Mouse (Mus musculus): Measurements from ENCODE around the gene Plk3. TPM values are rescaled to one million over a fixed set of nuclear protein-coding genes. Genes with fewer than 3 reads are reported as not detected.
A peak's percentile ranks its signal among the peaks of the same experiment; 100 is the strongest.

Gene Plk3
- polyA plus RNA-seq, 1 experiment: 15.2 TPM

- no peak for TF ChIP-seq MYOG (IDR thresholded peaks at IDR 0.05; ENCODE audit: control insufficient read depth, extremely low read depth, insufficient read length)
- TF ChIP-seq CEBPB (IDR thresholded peaks at IDR 0.05; ENCODE audit: low read depth): no peak
- peak; percentile 70 for TF ChIP-seq CTCF (IDR thresholded peaks at IDR 0.05; ENCODE audit: control insufficient read depth, insufficient read depth, insufficient read length)
- peaks cover under 1% of the 10 kb centered on the region for H3K79me2 ChIP-seq (ENCODE audit: control insufficient read depth, insufficient read depth)
- H3K27me3 ChIP-seq (ENCODE audit: control insufficient read depth, insufficient read depth, insufficient read length): no peaks in the 10 kb centered on the region
- H3K79me3 ChIP-seq (ENCODE audit: low read depth): no peaks in the 10 kb centered on the region
- H3K36me3 ChIP-seq (ENCODE audit: control insufficient read depth, insufficient read depth): peaks cover 18% of the 10 kb centered on the region
- H3K4me3 ChIP-seq (ENCODE audit: insufficient read depth, poor library complexity, severe bottlenecking): no peak overlapping the region
- H3ac ChIP-seq (ENCODE audit: control insufficient read depth, insufficient read length, low read depth): no peak overlapping the region
These were observed 12.4 kb upstream of the Plk3 start for GRCm38 (mm10) chr4:117146176-117146575.

DNA sequence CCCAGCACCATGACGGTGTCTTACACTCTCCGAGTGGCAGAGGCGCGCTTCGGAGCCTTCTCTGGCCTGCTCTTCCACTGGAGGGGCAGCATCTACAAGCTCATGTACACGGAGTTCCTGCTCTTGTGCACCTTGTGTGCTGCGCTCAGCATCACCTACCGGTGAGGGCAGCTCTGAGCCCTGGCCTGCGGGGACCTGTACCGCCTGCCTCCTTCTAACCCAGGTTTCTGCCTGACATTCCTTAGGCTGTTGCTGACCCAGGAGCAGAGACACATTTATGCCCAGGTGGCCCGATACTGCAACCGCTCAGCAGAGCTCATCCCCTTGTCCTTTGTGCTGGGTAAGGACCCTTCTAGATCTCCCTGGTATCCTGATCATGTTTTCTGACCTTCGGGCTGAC is 11.5 kb upstream of the Plk3 start:
- TF ChIP-seq MAX (IDR thresholded peaks at IDR 0.05): no peak
- TF ChIP-seq CEBPB (IDR thresholded peaks at IDR 0.05; ENCODE audit: low read depth): no peak
- no peak for TF ChIP-seq MYOD1 (IDR thresholded peaks at IDR 0.05; ENCODE audit: control insufficient read depth, insufficient read length, low read depth)
- TF ChIP-seq CTCF (IDR thresholded peaks at IDR 0.05; ENCODE audit: control insufficient read depth, insufficient read depth, insufficient read length): no peak
- no peak for TF ChIP-seq FOSL1 (IDR thresholded peaks at IDR 0.05; ENCODE audit: insufficient read depth, low read length, poor library complexity, severe bottlenecking)
- no peak for TF ChIP-seq USF1 (IDR thresholded peaks at IDR 0.05; ENCODE audit: low read depth)
- TF ChIP-seq MYOG (IDR thresholded peaks at IDR 0.05; ENCODE audit: control insufficient read depth, extremely low read depth, insufficient read length): no peak
- Histone ChIP-seq H3K79me3 (ENCODE audit: low read depth) (no peaks in the 10 kb centered on the region), H3K36me3 (ENCODE audit: control insufficient read depth, insufficient read depth) (peaks cover 8% of the 10 kb centered on the region), H3K27me3 (ENCODE audit: control insufficient read depth, insufficient read depth, insufficient read length) (no peaks in the 10 kb centered on the region), H3ac (ENCODE audit: control insufficient read depth, insufficient read length, low read depth) (no peak overlapping the region), H3K79me2 (ENCODE audit: control insufficient read depth, insufficient read depth) (no peaks in the 10 kb centered on the region), H3K4me3 (ENCODE audit: insufficient read depth, poor library complexity, severe bottlenecking) (no peak overlapping the region)

DNA sequence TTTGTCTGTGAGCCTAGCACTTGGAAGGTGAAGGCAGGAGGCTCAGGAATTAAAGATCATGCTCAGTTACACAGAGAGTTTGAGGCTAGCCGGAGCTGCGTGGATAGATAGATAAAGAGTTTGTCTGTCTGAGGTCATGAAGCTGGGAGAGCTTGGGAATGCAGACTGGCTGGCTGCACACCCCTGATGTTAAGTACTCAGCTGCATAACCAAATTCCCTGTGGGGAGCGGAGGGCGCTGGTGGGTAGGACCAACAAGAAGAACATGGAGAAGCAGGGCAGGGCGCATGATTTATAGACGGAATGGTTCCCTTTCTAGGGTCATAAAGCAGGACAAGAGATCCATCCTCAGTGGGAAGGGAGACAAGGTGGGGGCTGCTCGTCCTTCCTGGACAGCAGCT is 9.3 kb upstream of the Plk3 start:
- no peak for TF ChIP-seq MYOD1 (IDR thresholded peaks at IDR 0.05; ENCODE audit: control insufficient read depth, insufficient read length, low read depth)
- no peak overlapping the region for H3ac ChIP-seq (ENCODE audit: control insufficient read depth, insufficient read length, low read depth)

GRCm38 (mm10) chr4:117140613-117141012 is 6.8 kb upstream of the Plk3 start:
- Histone ChIP-seq H3K4me3 (ENCODE audit: insufficient read depth, poor library complexity, severe bottlenecking) (no peak overlapping the region), H3ac (ENCODE audit: control insufficient read depth, insufficient read length, low read depth) (no peak overlapping the region), H3K27me3 (ENCODE audit: control insufficient read depth, insufficient read depth, insufficient read length) (no peaks in the 10 kb centered on the region), H3K36me3 (ENCODE audit: control insufficient read depth, insufficient read depth) (no peaks in the 10 kb centered on the region), H3K79me3 (ENCODE audit: low read depth) (no peaks in the 10 kb centered on the region), H3K79me2 (ENCODE audit: control insufficient read depth, insufficient read depth) (no peaks in the 10 kb centered on the region)
- TF ChIP-seq MAX (IDR thresholded peaks at IDR 0.05) (no peak), CEBPB (IDR thresholded peaks at IDR 0.05; ENCODE audit: low read depth) (no peak), MYOG (IDR thresholded peaks at IDR 0.05; ENCODE audit: control insufficient read depth, extremely low read depth, insufficient read length) (no peak), USF1 (IDR thresholded peaks at IDR 0.05; ENCODE audit: low read depth) (no peak), CTCF (IDR thresholded peaks at IDR 0.05; ENCODE audit: control insufficient read depth, insufficient read depth, insufficient read length) (no peak), FOSL1 (IDR thresholded peaks at IDR 0.05; ENCODE audit: insufficient read depth, low read length, poor library complexity, severe bottlenecking) (no peak), MYOD1 (IDR thresholded peaks at IDR 0.05; ENCODE audit: control insufficient read depth, insufficient read length, low read depth) (no peak)

More for the DNA sequence above, 9.3 kb upstream of the Plk3 start:
- H3K27me3 ChIP-seq (ENCODE audit: control insufficient read depth, insufficient read depth, insufficient read length): no peaks in the 10 kb centered on the region
- no peaks in the 10 kb centered on the region for H3K79me2 ChIP-seq (ENCODE audit: control insufficient read depth, insufficient read depth)
- no peaks in the 10 kb centered on the region for H3K36me3 ChIP-seq (ENCODE audit: control insufficient read depth, insufficient read depth)
- H3K4me3 ChIP-seq (ENCODE audit: insufficient read depth, poor library complexity, severe bottlenecking): no peak overlapping the region
- no peaks in the 10 kb centered on the region for H3K79me3 ChIP-seq (ENCODE audit: low read depth)

DNA sequence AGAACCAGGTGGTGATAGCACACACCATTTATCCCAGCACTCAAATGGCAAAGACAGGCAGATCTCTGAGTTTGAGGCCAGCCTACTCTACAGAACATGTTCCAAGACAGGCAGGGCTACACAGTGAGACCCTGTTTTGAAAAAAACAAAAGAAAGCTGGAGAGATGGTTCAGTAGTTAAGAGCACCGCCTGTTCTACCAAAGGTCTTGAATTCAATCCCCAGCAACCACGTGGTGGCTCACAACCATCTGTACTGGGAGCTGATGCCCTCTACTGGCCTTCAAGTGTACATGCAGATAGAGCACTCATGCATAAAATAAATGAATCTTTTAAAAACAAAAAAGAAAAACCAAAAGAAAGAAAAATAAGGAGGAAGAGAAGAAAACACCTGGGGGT is 5.5 kb upstream of the Plk3 start:
- no peak overlapping the region for H3ac ChIP-seq (ENCODE audit: control insufficient read depth, insufficient read length, low read depth)
- peak; percentile 94 for TF ChIP-seq USF1 (IDR thresholded peaks at IDR 0.05; ENCODE audit: low read depth)
- TF ChIP-seq CTCF (IDR thresholded peaks at IDR 0.05; ENCODE audit: control insufficient read depth, insufficient read depth, insufficient read length): peak; percentile 20
- peak; percentile 97 for TF ChIP-seq MAX (IDR thresholded peaks at IDR 0.05)
- no peak for TF ChIP-seq MYOD1 (IDR thresholded peaks at IDR 0.05; ENCODE audit: control insufficient read depth, insufficient read length, low read depth)
- H3K79me3 ChIP-seq (ENCODE audit: low read depth): no peaks in the 10 kb centered on the region
- H3K4me3 ChIP-seq (ENCODE audit: insufficient read depth, poor library complexity, severe bottlenecking): no peak overlapping the region
- H3K79me2 ChIP-seq (ENCODE audit: control insufficient read depth, insufficient read depth): no peaks in the 10 kb centered on the region
- H3K27me3 ChIP-seq (ENCODE audit: control insufficient read depth, insufficient read depth, insufficient read length): no peaks in the 10 kb centered on the region
- H3K36me3 ChIP-seq (ENCODE audit: control insufficient read depth, insufficient read depth): no peaks in the 10 kb centered on the region

DNA sequence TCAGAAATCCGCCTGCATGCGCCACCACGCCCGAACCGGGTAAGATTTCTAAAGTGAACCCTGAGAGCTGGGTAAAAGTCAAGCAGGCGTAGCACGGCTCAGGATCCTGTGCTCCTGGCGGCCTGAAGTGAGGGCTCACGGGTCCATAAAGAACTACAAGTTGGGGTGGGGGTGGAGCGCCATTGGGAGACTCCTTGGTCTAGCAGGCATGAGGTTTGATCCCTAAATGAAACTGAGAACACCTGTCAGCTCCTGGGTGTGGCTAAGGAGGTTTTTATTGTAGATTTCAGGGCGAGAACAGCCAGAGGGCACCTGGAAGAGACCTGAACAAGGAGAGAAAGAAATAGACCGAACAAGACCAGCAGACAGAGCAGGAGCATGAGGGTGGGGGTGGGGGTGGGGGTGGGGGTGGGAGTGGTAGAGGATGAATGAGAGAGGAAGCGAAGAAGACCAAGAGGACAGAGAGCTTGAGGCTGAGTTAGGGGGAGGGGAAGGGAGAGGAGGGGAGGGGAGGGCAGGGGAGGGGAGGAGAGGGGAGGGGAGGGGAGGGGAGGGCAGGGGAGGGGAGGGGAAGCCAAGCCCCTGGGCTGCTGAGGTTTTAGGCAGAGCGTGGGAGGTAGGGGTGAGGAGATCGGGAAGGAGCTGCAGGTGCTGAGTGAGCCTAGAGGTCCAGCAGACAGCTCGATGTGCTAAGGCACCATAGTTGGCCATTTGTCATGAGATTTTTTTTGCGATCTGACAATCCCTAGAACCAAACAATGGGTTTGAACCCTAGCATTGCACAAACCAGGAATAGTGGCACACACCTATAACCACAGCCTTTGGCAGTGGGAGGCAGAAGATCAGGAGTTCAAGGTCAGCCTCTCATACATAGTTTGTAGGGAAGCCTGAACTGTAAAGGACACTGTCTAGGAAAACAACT is 4.8 kb upstream of the Plk3 start:
- TF ChIP-seq USF1 (IDR thresholded peaks at IDR 0.05; ENCODE audit: low read depth) (no peak), CEBPB (IDR thresholded peaks at IDR 0.05; ENCODE audit: low read depth) (no peak), MAX (IDR thresholded peaks at IDR 0.05) (no peak), MYOG (IDR thresholded peaks at IDR 0.05; ENCODE audit: control insufficient read depth, extremely low read depth, insufficient read length) (no peak), FOSL1 (IDR thresholded peaks at IDR 0.05; ENCODE audit: insufficient read depth, low read length, poor library complexity, severe bottlenecking) (no peak), MYOD1 (IDR thresholded peaks at IDR 0.05; ENCODE audit: control insufficient read depth, insufficient read length, low read depth) (no peak), CTCF (IDR thresholded peaks at IDR 0.05; ENCODE audit: control insufficient read depth, insufficient read depth, insufficient read length) (no peak)

More for the DNA sequence above, 4.8 kb upstream of the Plk3 start:
- Histone ChIP-seq H3K27me3 (ENCODE audit: control insufficient read depth, insufficient read depth, insufficient read length) (no peaks in the 10 kb centered on the region), H3K4me3 (ENCODE audit: insufficient read depth, poor library complexity, severe bottlenecking) (no peak overlapping the region), H3K79me3 (ENCODE audit: low read depth) (no peaks in the 10 kb centered on the region), H3K79me2 (ENCODE audit: control insufficient read depth, insufficient read depth) (peaks cover 2% of the 10 kb centered on the region), H3ac (ENCODE audit: control insufficient read depth, insufficient read length, low read depth) (no peak overlapping the region), H3K36me3 (ENCODE audit: control insufficient read depth, insufficient read depth) (no peaks in the 10 kb centered on the region)

Measured in C2C12 (cell line).